Mouse (Mus musculus): ENCODE data around the gene Tubgcp2.

DNA sequence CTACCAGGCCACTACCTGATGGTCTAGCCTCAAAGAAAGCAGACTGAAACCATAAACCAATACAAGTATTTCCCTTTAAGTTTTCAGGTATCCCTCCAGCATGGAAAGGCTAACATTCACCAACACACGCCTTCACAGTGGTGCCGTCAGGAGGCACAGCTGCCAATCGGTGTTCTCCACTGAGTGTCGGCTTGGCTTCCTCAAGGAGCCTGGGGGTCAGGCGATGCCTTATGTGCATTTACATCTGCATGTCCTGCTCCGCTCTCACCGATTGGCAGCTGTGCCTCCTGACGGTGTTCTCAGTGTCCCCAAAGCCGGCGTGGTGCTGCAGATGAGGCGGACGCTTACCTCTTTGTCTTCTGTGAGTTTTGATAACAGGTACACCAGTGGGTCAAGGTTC is 4.7 kb downstream of the Tubgcp2 start:
- no peak for TF ChIP-seq EP300 (IDR thresholded peaks at IDR 0.05; ENCODE audit: low read depth)
- TF ChIP-seq CTCF (IDR thresholded peaks at IDR 0.05; ENCODE audit: low read depth) = no peak
